Mouse (Mus musculus): Measurements from ENCODE around the gene Rnf44.

GRCm38 (mm10) chr13:54685174-54685573, 8.5 kb downstream of the Rnf44 start:
- no peak for TF ChIP-seq POLR2A (IDR thresholded peaks at IDR 0.05; ENCODE audit: control insufficient read depth, extremely low read depth, insufficient read depth, low read length, poor library complexity)
- TF ChIP-seq CTCF (IDR thresholded peaks at IDR 0.05; ENCODE audit: borderline replicate concordance, control insufficient read depth, extremely low read depth, insufficient read depth, low read length, poor library complexity) = peak; percentile 63; the same call in 1 of the 2 replicates
